Mouse (Mus musculus) intestine, embryonic 14.5 days (tissue): ENCODE measurements around the gene Hcrt. TPM values are rescaled to one million over a fixed set of nuclear protein-coding genes. Genes with fewer than 3 reads are reported as not detected.

Experiments used
- ATAC-seq: fragments of 200-750 bp; cut with Nextera tagmentation; replicated peaks from 2 replicates; pipeline ENCODE4 v1.8.0; 2017; ENCODE audit warnings: low read depth, moderate number of reproducible peaks, moderate TSS enrichment, moderate library complexity; ENCODE audit not compliant: low FRiP score, low TSS enrichment
- DNase-seq: peaks from one replicate; pipeline ENCODE4 v3.0.0-alpha.2; 2018; ENCODE audit warnings: low spot score
- H3K27ac ChIP-seq: fragments of 300-500 bp; sonication (generic); 2 replicates; pipeline ENCODE4 v1.5.1; 2014; ENCODE audit warnings: low read depth, mild to moderate bottlenecking, control low read depth
- H3K27me3 ChIP-seq: fragments of 300-500 bp; sonication (generic); replicated peaks from 2 replicates; pipeline ENCODE4 v1.6.1; 2014; ENCODE audit warnings: low read length, control low read depth; ENCODE audit not compliant: control insufficient read depth, insufficient read depth
- H3K36me3 ChIP-seq: fragments of 300-500 bp; sonication (generic); 2 replicates; pipeline ENCODE4 v1.6.1; 2014; ENCODE audit warnings: low read length, control low read depth; ENCODE audit not compliant: control insufficient read depth, insufficient read depth
- H3K4me1 ChIP-seq: fragments of 300-500 bp; sonication (generic); replicated peaks from 2 replicates; pipeline ENCODE4 v1.6.1; 2014; ENCODE audit warnings: low read length, control low read depth, mixed read lengths; ENCODE audit not compliant: control insufficient read depth, insufficient read depth
- H3K4me2 ChIP-seq: fragments of 300-500 bp; sonication (generic); 2 replicates; pipeline ENCODE4 v1.6.1; 2014; ENCODE audit warnings: low read length
- H3K4me3 ChIP-seq: fragments of 300-500 bp; sonication (generic); 2 replicates; pipeline ENCODE4 v1.5.1; 2014; ENCODE audit warnings: low read depth, low read length, control low read depth, mixed read lengths
- H3K9ac ChIP-seq: fragments of 300-500 bp; sonication (generic); 2 replicates; pipeline ENCODE4 v1.6.1; 2014; ENCODE audit warnings: mild to moderate bottlenecking, low read length
- H3K9me3 ChIP-seq: fragments of 300-500 bp; sonication (generic); 2 replicates; pipeline ENCODE4 v1.6.1; 2016; ENCODE audit warnings: low read length, control low read depth; ENCODE audit not compliant: control insufficient read depth
- whole genome bisulfite sequencing: fragments of 180-500 bp; shearing (Covaris S2); extraction: QIAGEN DNeasy Blood & Tissue Kit; methylation state at CpG from one replicate; pipeline ENCODE4 v1.1.7; 2014; 5-methylcytosine and 5-hydroxymethylcytosine counted together
- polyA plus RNA-seq: library from polyadenylated mRNA; unstranded; fragments of >200 nt; fragmentation: Nextera tagmentation; extraction: Ambion mirVana; gene quantifications from 2 replicates; pipeline ENCODE4 v1.2.1, GENCODE M21; 2014

Gene Hcrt
- polyA plus RNA-seq, 1 experiment from 2014 or later, result not detected

- H3K9ac ChIP-seq, result no peak overlapping the region
- no peak overlapping the region for H3K4me3 ChIP-seq
- no peaks in the 10 kb centered on the region for H3K9me3 ChIP-seq
- H3K36me3 ChIP-seq, result peaks cover 48% of the 10 kb centered on the region
- ATAC-seq (no peak), DNase-seq (no peak)
- WGBS, result 87% methylated on average over 6 of the region's 6 CpGs
- H3K4me1 ChIP-seq, result peaks cover 32% of the 10 kb centered on the region
- no peak overlapping the region for H3K4me2 ChIP-seq
- no peaks in the 10 kb centered on the region for H3K27me3 ChIP-seq
- H3K27ac ChIP-seq, result no peak overlapping the region
These were observed 47.8 kb downstream of the Hcrt start for GRCm38 (mm10) chr11:100714948-100715347.

GRCm38 (mm10) chr11:100714534-100714915 is 48.2 kb downstream of the Hcrt start:
- no peaks in the 10 kb centered on the region for H3K9me3 ChIP-seq
- no peak for ATAC-seq
- H3K27ac ChIP-seq, result peak overlapping the region; percentile 70
- H3K9ac ChIP-seq, result no peak overlapping the region
- H3K4me2 ChIP-seq, result peak overlapping the region; percentile 53; the same call in 1 of the 2 replicates
- no peaks in the 10 kb centered on the region for H3K27me3 ChIP-seq
- peak; percentile 85 for DNase-seq
- peaks cover 48% of the 10 kb centered on the region for H3K36me3 ChIP-seq
- 0 out of 2 replicates have a peak overlapping the region, but pooled peaks have one; percentile 24 for H3K4me3 ChIP-seq
- WGBS, result 52% methylated on average over 6 of the region's 6 CpGs
- peaks cover 32% of the 10 kb centered on the region for H3K4me1 ChIP-seq

GRCm38 (mm10) chr11:100713735-100714533 is 48.8 kb downstream of the Hcrt start, which contains the start of gene Hspb9:
Gene Hspb9 (plus strand): TSS chr11:100713850.
- Histone ChIP-seq H3K9ac (peak within 1 kb of the TSS; percentile 21), H3K27me3 (no peaks in the 10 kb centered on the region), H3K36me3 (peaks cover 48% of the 10 kb centered on the region), H3K27ac (peak within 1 kb of the TSS; percentile 70), H3K9me3 (no peaks in the 10 kb centered on the region), H3K4me1 (peaks cover 32% of the 10 kb centered on the region), H3K4me3 (peak within 1 kb of the TSS; percentile 24), H3K4me2 (peak within 1 kb of the TSS; percentile 57)
- ATAC-seq, result no peak
- 10% methylated on average over 38 of the region's 38 CpGs for WGBS
- peak; percentile 75 for DNase-seq

GRCm38 (mm10) chr11:100713174-100713573 is 49.6 kb downstream of the Hcrt start:
- no peak for DNase-seq
- Histone ChIP-seq H3K9ac (peak overlapping the region; percentile 21), H3K9me3 (no peaks in the 10 kb centered on the region), H3K4me1 (peaks cover 32% of the 10 kb centered on the region), H3K27me3 (no peaks in the 10 kb centered on the region), H3K27ac (peak overlapping the region; percentile 70; the same call in 1 of the 2 replicates), H3K4me3 (peak overlapping the region; percentile 24; the same call in 1 of the 2 replicates), H3K4me2 (peak overlapping the region; percentile 53), H3K36me3 (peaks cover 53% of the 10 kb centered on the region)
- 51% methylated on average over 4 of the region's 4 CpGs for WGBS
- no peak for ATAC-seq

- Histone ChIP-seq H3K27me3 (no peaks in the 10 kb centered on the region), H3K9me3 (no peaks in the 10 kb centered on the region), H3K4me1 (peaks cover 32% of the 10 kb centered on the region), H3K27ac (peak within 1 kb of the TSS; percentile 75; the same call in 1 of the 2 replicates), H3K4me3 (peak within 1 kb of the TSS; percentile 99), H3K9ac (peak within 1 kb of the TSS; percentile 96), H3K36me3 (peaks cover 53% of the 10 kb centered on the region), H3K4me2 (peak within 1 kb of the TSS; percentile 57)
- peak; percentile 91 for ATAC-seq
- DNase-seq, result peak; percentile 87
- 2% methylated on average over 48 of the region's 48 CpGs for WGBS
These were observed 50.7 kb downstream of the Hcrt start, which contains the start of gene Kat2a for GRCm38 (mm10) chr11:100711783-100712615. Gene Kat2a (minus strand): TSS chr11:100712465.

Other genes starting within 250 kb of the Hcrt start
- gene Acly, start 234.9 kb downstream of the Hcrt start, polyA plus RNA-seq, result 164 and 177 TPM in 2 replicates
- gene Ttc25, start 217.3 kb downstream of the Hcrt start, polyA plus RNA-seq, result 0.46 and 0.69 TPM in 2 replicates
- 34.7 and 39.2 TPM in 2 replicates for gene Cnp, start 188.0 kb downstream of the Hcrt start, polyA plus RNA-seq
- gene Nkiras2, start 143.7 kb downstream of the Hcrt start, polyA plus RNA-seq, result 71.9 and 72.1 TPM in 2 replicates
- 61.7 and 70.5 TPM in 2 replicates for gene Dnajc7, start 142.8 kb downstream of the Hcrt start, polyA plus RNA-seq
- 0.26 TPM in 1 of 2 replicates, not detected in the other for gene Zfp385c, start 70.5 kb downstream of the Hcrt start, polyA plus RNA-seq
- 2.2 and 2.4 TPM in 2 replicates for gene Dhx58, start 58.7 kb downstream of the Hcrt start, polyA plus RNA-seq
- 55.5 and 60.0 TPM in 2 replicates for gene Kat2a, start 50.5 kb downstream of the Hcrt start, polyA plus RNA-seq
- gene Hspb9, start 49.1 kb downstream of the Hcrt start, polyA plus RNA-seq, result 0.78 and 0.96 TPM in 2 replicates
- 61.2 and 63.0 TPM in 2 replicates for gene Rab5c, start 24.7 kb downstream of the Hcrt start, polyA plus RNA-seq
- gene Kcnh4, start 3.0 kb downstream of the Hcrt start, polyA plus RNA-seq, result 0.27 and 0.41 TPM in 2 replicates
- 3.5 and 3.6 TPM in 2 replicates for gene Ghdc, start 8.0 kb upstream of the Hcrt start, polyA plus RNA-seq
- 27.0 and 27.8 TPM in 2 replicates for gene Stat5b, start 87.8 kb upstream of the Hcrt start, polyA plus RNA-seq
- gene Stat5a, start 96.4 kb upstream of the Hcrt start, polyA plus RNA-seq, result 5.3 and 5.5 TPM in 2 replicates
- gene Stat3, start 176.6 kb upstream of the Hcrt start, polyA plus RNA-seq, result 36.6 and 42.9 TPM in 2 replicates
- gene Cavin1, start 208.0 kb upstream of the Hcrt start, polyA plus RNA-seq, result 99.3 and 102 TPM in 2 replicates
- gene Atp6v0a1, start 246.5 kb upstream of the Hcrt start, polyA plus RNA-seq, result 30.6 and 32.5 TPM in 2 replicates